Mouse (Mus musculus): ENCODE results near the gene Ttll7. TPM values are rescaled to one million over a fixed set of nuclear protein-coding genes. Genes with fewer than 3 reads are reported as not detected.

Ttll7 gene
- polyA plus RNA-seq, 1 experiment from 2014 or later, result 2.5 TPM

- Histone ChIP-seq H3K4me2 (no peak overlapping the region), H3K27me3 (ENCODE audit: insufficient read depth, low read length) (no peaks in the 10 kb centered on the region), H3K36me3 (ENCODE audit: insufficient read depth) (no peaks in the 10 kb centered on the region), H3K4me3 (ENCODE audit: low read depth, low read length) (no peak overlapping the region), H3K27ac (ENCODE audit: low read depth) (no peak overlapping the region), H3K4me1 (ENCODE audit: insufficient read depth) (no peaks in the 10 kb centered on the region), H3K9ac (no peak overlapping the region), H3K9me3 (ENCODE audit: low read depth, low read length) (no peaks in the 10 kb centered on the region)
- no peak for DNase-seq
- WGBS, result 93% methylated on average over 5 of the region's 5 CpGs
- ATAC-seq (ENCODE audit: insufficient read depth), result no peak
- no peak for TF ChIP-seq CTCF (IDR thresholded peaks at IDR 0.05; ENCODE audit: low read depth)
Measured at GRCm38 (mm10) chr3:147026248-147026647, 174.1 kb downstream of the Ttll7 start.

DNA sequence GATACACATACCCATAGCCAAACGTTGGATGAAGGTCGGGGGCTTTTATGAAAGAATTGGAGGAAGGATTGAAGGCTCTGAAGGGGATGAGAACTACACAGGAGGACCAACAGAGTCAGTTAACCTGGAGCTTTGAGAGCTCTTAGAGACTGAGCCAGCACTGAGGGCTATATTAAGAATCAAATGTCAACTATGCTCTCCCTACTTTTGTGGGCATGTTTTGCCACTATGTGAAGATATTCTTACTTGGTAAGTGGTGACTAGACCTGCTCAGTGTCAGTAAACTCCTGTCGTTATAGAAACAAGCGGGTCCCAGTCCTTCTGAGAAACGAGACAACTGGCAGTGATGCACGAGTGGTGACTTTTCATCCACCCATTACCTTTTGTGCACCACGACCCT is 176.2 kb downstream of the Ttll7 start:
- ATAC-seq (ENCODE audit: insufficient read depth), result no peak
- Histone ChIP-seq H3K4me2 (no peak overlapping the region), H3K4me3 (ENCODE audit: low read depth, low read length) (no peak overlapping the region), H3K4me1 (ENCODE audit: insufficient read depth) (no peaks in the 10 kb centered on the region), H3K27ac (ENCODE audit: low read depth) (no peak overlapping the region), H3K27me3 (ENCODE audit: insufficient read depth, low read length) (no peaks in the 10 kb centered on the region), H3K9ac (no peak overlapping the region), H3K9me3 (ENCODE audit: low read depth, low read length) (no peaks in the 10 kb centered on the region), H3K36me3 (ENCODE audit: insufficient read depth) (no peaks in the 10 kb centered on the region)
- no peak for TF ChIP-seq CTCF (IDR thresholded peaks at IDR 0.05; ENCODE audit: low read depth)
- DNase-seq, result no peak
- WGBS, result 87% methylated on average over 7 of the region's 7 CpGs

GRCm38 (mm10) chr3:147029718-147030117 is 177.6 kb downstream of the Ttll7 start:
- WGBS, result 76% methylated on average over 11 of the region's 11 CpGs

GRCm38 (mm10) chr3:147030266-147030880 is 178.2 kb downstream of the Ttll7 start:
- Histone ChIP-seq H3K4me1 (ENCODE audit: insufficient read depth) (no peaks in the 10 kb centered on the region), H3K36me3 (ENCODE audit: insufficient read depth) (no peaks in the 10 kb centered on the region), H3K9ac (no peak overlapping the region), H3K9me3 (ENCODE audit: low read depth, low read length) (no peaks in the 10 kb centered on the region), H3K4me3 (ENCODE audit: low read depth, low read length) (no peak overlapping the region), H3K4me2 (no peak overlapping the region), H3K27me3 (ENCODE audit: insufficient read depth, low read length) (no peaks in the 10 kb centered on the region), H3K27ac (ENCODE audit: low read depth) (no peak overlapping the region)
- DNase-seq, result no peak
- no peak for ATAC-seq (ENCODE audit: insufficient read depth)
- no peak for TF ChIP-seq CTCF (IDR thresholded peaks at IDR 0.05; ENCODE audit: low read depth)
- WGBS, result 49% methylated on average over 11 of the region's 11 CpGs

More at GRCm38 (mm10) chr3:147029718-147030117, 177.6 kb downstream of the Ttll7 start:
- DNase-seq, result no peak
- H3K36me3 ChIP-seq (ENCODE audit: insufficient read depth), result no peaks in the 10 kb centered on the region
- no peaks in the 10 kb centered on the region for H3K4me1 ChIP-seq (ENCODE audit: insufficient read depth)
- no peaks in the 10 kb centered on the region for H3K9me3 ChIP-seq (ENCODE audit: low read depth, low read length)
- no peak for ATAC-seq (ENCODE audit: insufficient read depth)
- no peaks in the 10 kb centered on the region for H3K27me3 ChIP-seq (ENCODE audit: insufficient read depth, low read length)
- H3K4me3 ChIP-seq (ENCODE audit: low read depth, low read length), result no peak overlapping the region
- H3K9ac ChIP-seq, result no peak overlapping the region
- no peak overlapping the region for H3K4me2 ChIP-seq
- no peak overlapping the region for H3K27ac ChIP-seq (ENCODE audit: low read depth)
- no peak for TF ChIP-seq CTCF (IDR thresholded peaks at IDR 0.05; ENCODE audit: low read depth)

Other genes starting within 250 kb of the Ttll7 start
- gene Dnase2b, start 236.8 kb upstream of the Ttll7 start, polyA plus RNA-seq (2014; fragmentation: Nextera tagmentation; extraction: Ambion mirVana), result not detected in 2 replicates
- gene 4930503B20Rik, start 201.1 kb upstream of the Ttll7 start, polyA plus RNA-seq (2014; fragmentation: Nextera tagmentation; extraction: Ambion mirVana), result not detected in 2 replicates
- gene Samd13, start 166.8 kb upstream of the Ttll7 start, polyA plus RNA-seq (2014; fragmentation: Nextera tagmentation; extraction: Ambion mirVana), result 0.66 and 1.2 TPM in 2 replicates
- 69.6 and 74.8 TPM in 2 replicates for gene Prkacb, start 39.4 kb upstream of the Ttll7 start, polyA plus RNA-seq (2014; fragmentation: Nextera tagmentation; extraction: Ambion mirVana)

Measured in lung, embryonic 14.5 days (tissue).